Mouse (Mus musculus) midbrain, embryonic 12.5 days (tissue): ENCODE data around the gene Aurka. TPM values are rescaled to one million over a fixed set of nuclear protein-coding genes. Genes with fewer than 3 reads are reported as not detected.

Experiments used
- ATAC-seq: fragments of 200-750 bp; cut with Nextera tagmentation; 2 replicates; pipeline ENCODE4 v1.8.0; 2017; ENCODE audit warnings: low read depth, moderate TSS enrichment, moderate library complexity; ENCODE audit not compliant: low FRiP score
- H3K27ac ChIP-seq: fragments of 300-500 bp; sonication (generic); replicated peaks from 2 replicates; pipeline ENCODE4 v1.5.1; 2016; ENCODE audit warnings: mild to moderate bottlenecking
- H3K27me3 ChIP-seq: fragments of 300-500 bp; sonication (generic); 2 replicates; pipeline ENCODE4 v1.6.1; 2016; ENCODE audit warnings: mild to moderate bottlenecking
- H3K36me3 ChIP-seq: fragments of 300-500 bp; sonication (generic); 2 replicates; pipeline ENCODE4 v1.6.1; 2016
- H3K4me1 ChIP-seq: fragments of 300-500 bp; sonication (generic); 2 replicates; pipeline ENCODE4 v1.6.1; 2016
- H3K4me2 ChIP-seq: fragments of 300-500 bp; sonication (generic); replicated peaks from 2 replicates; pipeline ENCODE4 v1.6.1; 2016; ENCODE audit warnings: mild to moderate bottlenecking, moderate library complexity
- H3K4me3 ChIP-seq: fragments of 300-500 bp; sonication (generic); 2 replicates; pipeline ENCODE4 v1.5.1; 2016; ENCODE audit warnings: mild to moderate bottlenecking
- H3K9ac ChIP-seq: fragments of 300-500 bp; sonication (generic); replicated peaks from 2 replicates; pipeline ENCODE4 v1.6.1; 2016; ENCODE audit warnings: mild to moderate bottlenecking, moderate library complexity
- H3K9me3 ChIP-seq: fragments of 300-500 bp; sonication (generic); 2 replicates; pipeline ENCODE4 v1.6.1; 2016; ENCODE audit warnings: mild to moderate bottlenecking
- WGBS: fragments of 180-500 bp; shearing (Covaris S2); methylation state at CpG from one replicate; pipeline ENCODE4 v1.1.7; 2016; 5-methylcytosine and 5-hydroxymethylcytosine counted together
- polyA plus RNA-seq: library from polyadenylated mRNA; unstranded; fragments of >200 nt; fragmentation: Nextera tagmentation; extraction: Ambion mirVana; gene quantifications from 2 replicates; pipeline ENCODE4 v1.2.1, GENCODE M21; 2016

The Aurka gene
- polyA plus RNA-seq, 1 experiment from 2014 or later, result 111 TPM

- WGBS, result 72% methylated on average over 8 of the region's 8 CpGs
- H3K4me3 ChIP-seq, result peak overlapping the region; percentile 65; the same call in 1 of the 2 replicates
- peak overlapping the region; percentile 93 for H3K4me2 ChIP-seq
- ATAC-seq, result no peak
- H3K9ac ChIP-seq, result no peak overlapping the region
- H3K4me1 ChIP-seq, result peaks cover 21% of the 10 kb centered on the region
- no peaks in the 10 kb centered on the region; the same call in 1 of the 2 replicates for H3K27me3 ChIP-seq
- no peaks in the 10 kb centered on the region for H3K36me3 ChIP-seq
- peak overlapping the region; percentile 56; the same call in 1 of the 2 replicates for H3K27ac ChIP-seq
- no peaks in the 10 kb centered on the region for H3K9me3 ChIP-seq
Observed at GRCm38 (mm10) chr2:172346933-172347611, 23.3 kb downstream of the Aurka start.

- Histone ChIP-seq H3K27me3 (no peaks in the 10 kb centered on the region; the same call in 1 of the 2 replicates), H3K4me2 (peak overlapping the region; percentile 93), H3K27ac (peak overlapping the region; percentile 60; the same call in 1 of the 2 replicates), H3K9ac (peak overlapping the region; percentile 68), H3K9me3 (no peaks in the 10 kb centered on the region), H3K36me3 (no peaks in the 10 kb centered on the region), H3K4me1 (peaks cover 26% of the 10 kb centered on the region), H3K4me3 (peak overlapping the region; percentile 65)
- WGBS, result 11% methylated on average over 31 of the region's 31 CpGs
- no peak for ATAC-seq
Observed at GRCm38 (mm10) chr2:172346034-172346929, 24.1 kb downstream of the Aurka start.

GRCm38 (mm10) chr2:172345258-172345738 lies 25.0 kb downstream of the Aurka start, which contains the start of gene Fam210b:
Gene Fam210b, plus strand, starts transcription at chr2:172345565.
- peak within 1 kb of the TSS; percentile 68 for H3K9ac ChIP-seq
- H3K9me3 ChIP-seq, result no peaks in the 10 kb centered on the region
- no peaks in the 10 kb centered on the region for H3K36me3 ChIP-seq
- H3K27me3 ChIP-seq, result no peaks in the 10 kb centered on the region; the same call in 1 of the 2 replicates
- peaks cover 33% of the 10 kb centered on the region for H3K4me1 ChIP-seq
- under 1% methylated on average over 35 of the region's 35 CpGs for WGBS
- H3K27ac ChIP-seq, result peak within 1 kb of the TSS; percentile 60
- peak; percentile 96 for ATAC-seq
- H3K4me2 ChIP-seq, result peak within 1 kb of the TSS; percentile 93
- H3K4me3 ChIP-seq, result peak within 1 kb of the TSS; percentile 65

DNA sequence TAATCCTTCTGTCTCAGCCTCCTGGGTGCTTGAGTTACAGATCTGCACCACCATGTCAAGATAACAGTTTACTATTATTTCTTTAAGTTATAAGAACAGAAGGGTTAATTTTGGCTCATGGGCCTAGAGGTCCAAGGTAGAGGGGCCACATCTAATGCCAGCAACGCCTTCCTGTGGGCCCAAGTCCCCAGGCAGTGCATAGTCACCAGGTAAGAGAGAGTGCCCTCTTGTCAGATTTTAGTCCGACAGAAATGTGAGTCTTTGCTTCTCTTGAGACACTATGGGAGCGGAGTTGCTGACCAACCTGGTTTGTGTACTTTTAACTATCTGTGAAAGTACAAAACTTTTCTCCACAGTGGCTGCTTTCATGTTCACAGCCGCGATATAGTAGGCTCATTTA lies 25.7 kb downstream of the Aurka start:
- H3K4me2 ChIP-seq, result peak overlapping the region; percentile 93
- H3K9me3 ChIP-seq, result no peaks in the 10 kb centered on the region
- peak overlapping the region; percentile 65; the same call in 1 of the 2 replicates for H3K4me3 ChIP-seq
- H3K9ac ChIP-seq, result no peak overlapping the region
- ATAC-seq, result 0 out of 2 replicates have a peak, but pooled peaks have one; percentile 3
- peaks cover 33% of the 10 kb centered on the region for H3K4me1 ChIP-seq
- WGBS, result 40% methylated on average over 5 of the region's 5 CpGs
- no peak overlapping the region for H3K27ac ChIP-seq
- H3K36me3 ChIP-seq, result no peaks in the 10 kb centered on the region
- H3K27me3 ChIP-seq, result no peaks in the 10 kb centered on the region; the same call in 1 of the 2 replicates

DNA sequence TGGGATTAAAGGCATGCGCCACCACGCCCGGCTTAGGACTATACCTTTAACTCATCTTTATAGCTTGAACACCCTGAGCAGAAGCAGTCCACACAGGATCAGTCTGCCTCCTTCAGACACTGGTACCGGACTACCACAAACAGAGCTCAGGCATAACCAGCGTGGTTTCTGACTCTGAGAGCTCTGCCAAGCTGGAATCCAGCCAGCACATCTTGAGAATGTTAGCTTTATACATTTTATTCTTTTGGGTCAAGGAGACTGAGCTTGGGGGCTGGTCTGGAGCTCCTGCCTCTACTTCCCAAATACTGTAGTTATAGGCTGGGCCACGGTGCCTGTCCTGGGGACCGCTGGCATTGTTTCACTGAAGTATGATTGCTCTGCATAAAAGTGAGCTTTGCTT lies 26.6 kb downstream of the Aurka start:
- Histone ChIP-seq H3K4me3 (no peak overlapping the region), H3K9ac (no peak overlapping the region), H3K27me3 (no peaks in the 10 kb centered on the region; the same call in 1 of the 2 replicates), H3K36me3 (no peaks in the 10 kb centered on the region), H3K9me3 (no peaks in the 10 kb centered on the region), H3K4me1 (peaks cover 32% of the 10 kb centered on the region), H3K4me2 (no peak overlapping the region), H3K27ac (no peak overlapping the region)
- ATAC-seq, result no peak
- WGBS, result 89% methylated on average over 7 of the region's 7 CpGs

DNA sequence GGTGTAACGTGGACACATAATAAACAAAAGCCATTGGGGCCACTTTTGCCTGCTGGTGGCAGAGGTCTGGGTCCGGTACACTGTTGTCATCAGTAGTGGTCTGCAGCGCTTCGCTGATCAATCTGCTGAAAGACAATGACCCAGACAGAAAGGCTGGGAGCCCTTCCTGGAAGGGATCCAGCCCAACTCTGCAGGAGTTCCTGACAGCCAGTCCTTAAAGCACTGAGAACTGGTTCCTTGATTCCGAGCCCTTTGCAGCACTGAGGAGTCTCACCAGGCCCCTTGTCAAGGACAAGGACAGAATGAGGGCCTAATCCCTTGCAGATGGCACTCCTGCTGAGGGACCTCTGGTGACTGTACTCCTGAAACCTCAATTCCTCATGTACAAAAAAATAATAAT lies 28.7 kb downstream of the Aurka start:
- no peaks in the 10 kb centered on the region for H3K36me3 ChIP-seq
- H3K27me3 ChIP-seq, result no peaks in the 10 kb centered on the region
- H3K4me3 ChIP-seq, result no peak overlapping the region
- no peak overlapping the region; the same call in 1 of the 2 replicates for H3K27ac ChIP-seq
- no peak overlapping the region for H3K9ac ChIP-seq
- no peak overlapping the region for H3K4me2 ChIP-seq
- no peaks in the 10 kb centered on the region for H3K9me3 ChIP-seq
- peaks cover 25% of the 10 kb centered on the region for H3K4me1 ChIP-seq
- ATAC-seq, result no peak
- 28% methylated on average over 5 of the region's 5 CpGs for WGBS

- H3K4me1 ChIP-seq, result peaks cover 20% of the 10 kb centered on the region
- WGBS, result 33% methylated on average over 3 of the region's 3 CpGs
- no peaks in the 10 kb centered on the region for H3K36me3 ChIP-seq
Observed at GRCm38 (mm10) chr2:172340936-172341335, 29.4 kb downstream of the Aurka start.

DNA sequence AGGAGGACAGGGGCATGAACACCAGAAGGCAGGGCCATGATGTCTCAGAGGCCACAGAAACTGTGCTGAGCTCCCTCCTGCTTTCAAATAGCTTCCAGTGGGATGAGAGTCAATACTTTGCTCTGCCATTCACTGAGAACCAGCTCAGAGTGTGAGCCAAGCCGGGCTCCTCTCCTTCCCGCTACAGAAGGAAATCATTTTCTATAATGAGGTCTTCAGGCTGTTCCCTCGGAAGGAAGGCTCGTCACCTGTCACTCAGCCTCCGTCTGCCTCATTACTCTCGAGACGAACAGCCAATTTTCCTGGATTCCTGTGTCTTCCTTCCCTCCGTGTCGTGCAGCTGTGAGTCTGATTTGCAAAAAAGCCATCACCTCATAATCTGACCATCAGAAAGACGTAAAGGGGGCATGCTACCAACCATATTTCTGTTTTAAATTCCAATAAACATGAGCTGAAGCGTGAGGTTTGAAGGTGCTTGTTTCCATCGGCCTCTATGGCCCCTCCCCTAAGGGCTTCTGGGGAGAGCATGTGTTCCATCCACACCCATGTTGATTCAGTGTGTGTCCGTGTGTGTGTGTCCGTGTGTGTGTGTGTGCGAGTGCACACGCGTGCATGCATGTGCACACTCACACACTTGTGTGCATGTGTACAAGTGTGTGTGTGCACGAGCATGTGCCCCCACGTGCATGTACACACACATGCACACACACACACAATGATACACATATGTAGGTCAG lies 32.0 kb downstream of the Aurka start:
- Histone ChIP-seq H3K9ac (no peak overlapping the region), H3K4me3 (no peak overlapping the region), H3K36me3 (no peaks in the 10 kb centered on the region), H3K27me3 (no peaks in the 10 kb centered on the region), H3K9me3 (no peaks in the 10 kb centered on the region), H3K27ac (peak overlapping the region; percentile 64), H3K4me1 (peaks cover 12% of the 10 kb centered on the region), H3K4me2 (no peak overlapping the region)
- WGBS, result 78% methylated on average over 19 of the region's 19 CpGs
- ATAC-seq, result no peak

More at GRCm38 (mm10) chr2:172340936-172341335, 29.4 kb downstream of the Aurka start:
- Histone ChIP-seq H3K4me3 (no peak overlapping the region), H3K27ac (no peak overlapping the region), H3K9me3 (no peaks in the 10 kb centered on the region), H3K27me3 (no peaks in the 10 kb centered on the region), H3K9ac (no peak overlapping the region), H3K4me2 (no peak overlapping the region)
- no peak for ATAC-seq

DNA sequence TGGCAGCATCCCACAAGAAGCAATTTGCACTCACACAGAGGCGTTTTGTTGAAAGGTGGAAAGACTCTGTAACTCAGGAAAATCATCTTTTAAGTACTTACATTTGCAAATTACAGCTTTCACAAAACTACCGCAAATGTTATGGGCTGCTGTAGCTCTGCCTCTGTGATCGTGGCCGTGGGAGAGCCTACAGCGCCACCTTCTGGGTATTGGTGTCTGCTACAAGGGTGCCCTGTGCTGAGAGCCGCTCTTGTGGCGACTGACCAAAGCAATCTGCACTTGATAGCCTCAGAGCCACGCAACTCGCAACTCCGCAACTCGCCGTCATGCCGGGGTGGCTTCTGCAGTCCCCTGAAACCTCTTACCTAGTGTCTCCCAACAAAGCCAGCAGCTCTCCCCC lies 41.2 kb downstream of the Aurka start:
- Histone ChIP-seq H3K4me3 (no peak overlapping the region), H3K27me3 (peaks cover 15% of the 10 kb centered on the region; the same call in 1 of the 2 replicates), H3K9me3 (no peaks in the 10 kb centered on the region), H3K27ac (no peak overlapping the region), H3K4me1 (no peaks in the 10 kb centered on the region), H3K9ac (0 out of 2 replicates have a peak overlapping the region, but pooled peaks have one; percentile 16), H3K36me3 (no peaks in the 10 kb centered on the region), H3K4me2 (peak overlapping the region; percentile 33)
- peak; percentile 88 for ATAC-seq
- WGBS, result 5% methylated on average over 13 of the region's 13 CpGs

GRCm38 (mm10) chr2:172328248-172328647 lies 42.1 kb downstream of the Aurka start:
- no peak overlapping the region for H3K4me2 ChIP-seq
- 37% methylated on average over 8 of the region's 8 CpGs for WGBS
- H3K27me3 ChIP-seq, result peaks cover 15% of the 10 kb centered on the region; the same call in 1 of the 2 replicates
- H3K4me1 ChIP-seq, result no peaks in the 10 kb centered on the region
- no peak overlapping the region for H3K9ac ChIP-seq
- no peak overlapping the region for H3K4me3 ChIP-seq
- no peak for ATAC-seq
- no peak overlapping the region for H3K27ac ChIP-seq
- no peaks in the 10 kb centered on the region for H3K9me3 ChIP-seq
- no peaks in the 10 kb centered on the region for H3K36me3 ChIP-seq

GRCm38 (mm10) chr2:172320878-172321277 lies 49.5 kb downstream of the Aurka start:
- Histone ChIP-seq H3K4me2 (no peak overlapping the region), H3K9me3 (no peaks in the 10 kb centered on the region), H3K9ac (no peak overlapping the region), H3K4me1 (no peaks in the 10 kb centered on the region), H3K27ac (no peak overlapping the region), H3K4me3 (no peak overlapping the region), H3K27me3 (no peaks in the 10 kb centered on the region), H3K36me3 (no peaks in the 10 kb centered on the region)
- no peak for ATAC-seq
- WGBS, result 21% methylated on average over 9 of the region's 9 CpGs
